ENCODE assay signal across 11 mouse cellular contexts in genomic region chr6:137437902-137438580, GRCm38 (mm10).
DNase-seq lines count a peak whose midpoint lies in the region; ATAC-seq and TF ChIP-seq lines count a peak whose summit lies in the region.
"Had no signal": no experiment of that assay in that cellular context is flagged by ENCODE, and none has a peak within 500 bp of the region (broad histone marks: within the 10 kb centered on the region; RNA-seq: fewer than 3 reads in every experiment).

No protein-coding gene starts in this region.

- H3K4me2 ChIP-seq in hindbrain, embryonic 13.5 days = 0 out of 2 replicates have a peak overlapping the region, but pooled peaks have one; percentile 3
- no peak overlapping the region for H3K4me2 ChIP-seq in neural tube, embryonic 15.5 days
- H3K4me2 ChIP-seq: limb, embryonic 12.5 days had no signal

- H3K27me3 ChIP-seq in hindbrain, embryonic 13.5 days = peaks cover 24% of the 10 kb centered on the region
- H3K27me3 ChIP-seq in neural tube, embryonic 15.5 days (replicated peaks) = 0 out of 2 replicates have a peak, but pooled peaks cover 12% of the 10 kb centered on the region
- H3K27me3 ChIP-seq: limb, embryonic 12.5 days had no signal

- H3K9me3 ChIP-seq in hindbrain, embryonic 13.5 days = no peaks in the 10 kb centered on the region
- H3K9me3 ChIP-seq in neural tube, embryonic 15.5 days (replicated peaks) = no peaks in the 10 kb centered on the region
- H3K9me3 ChIP-seq: limb, embryonic 12.5 days had no signal

- no peak for TF ChIP-seq CTCF in layer of hippocampus, adult 2 months (conservative IDR thresholded peaks at IDR 0.05)

- peak overlapping the region; percentile 1; the same call in 1 of the 2 replicates for H3K27ac ChIP-seq in layer of hippocampus, adult 2 months
- 0 out of 2 replicates have a peak overlapping the region, but pooled peaks have one; percentile 18 for H3K27ac ChIP-seq in hindbrain, embryonic 13.5 days
- H3K27ac ChIP-seq in neural tube, embryonic 15.5 days (replicated peaks) = 0 out of 2 replicates have a peak overlapping the region, but pooled peaks have one; percentile 39
- H3K27ac ChIP-seq: limb, embryonic 12.5 days; macrophage had no signal

- WGBS in hindbrain, embryonic 13.5 days = 14% methylated on average over 16 of the region's 16 CpGs
- WGBS in neural tube, embryonic 15.5 days = 17% methylated on average over 16 of the region's 16 CpGs

- intact Hi-C loops in gastrocnemius, postnatal 14 days (cut with DNase I; ENCODE audit: low total_unique reads) = no loop called here

- H3K4me1 ChIP-seq in hindbrain, embryonic 13.5 days (replicated peaks) = peaks cover 32% of the 10 kb centered on the region
- H3K4me1 ChIP-seq in neural tube, embryonic 15.5 days = peaks cover 12% of the 10 kb centered on the region; the same call in 1 of the 2 replicates

- ATAC-seq in hindbrain, embryonic 13.5 days (ENCODE audit: low FRiP score) = peak; percentile 83
- ATAC-seq in neural tube, embryonic 15.5 days (ENCODE audit: low FRiP score) = peak; percentile 80
- no peak for ATAC-seq in CD4-positive, CD25-positive, alpha-beta regulatory T cell, adult 4 months

- peaks cover 7% of the 10 kb centered on the region for H3K36me3 ChIP-seq in hindbrain, embryonic 13.5 days
- H3K36me3 ChIP-seq in neural tube, embryonic 15.5 days = peaks cover 10% of the 10 kb centered on the region
- H3K36me3 ChIP-seq: limb, embryonic 12.5 days had no signal

- DNase-seq in layer of hippocampus, adult 2 months (ENCODE audit: low spot score in 2 of 2) = peak; percentile 12 to 30
- no peak for DNase-seq in layer of hippocampus, postnatal 25 days (ENCODE audit: extremely low spot score in 1 of 2, low spot score in 1 of 2)
- peak; percentile 43 to 56 for DNase-seq in kidney, postnatal 4 days
- DNase-seq in gastrocnemius, postnatal 14 days = no peak
- no peak for DNase-seq in right cerebral cortex, adult 18-20 months
- DNase-seq: heart, postnatal 36 days had no signal

- no peak overlapping the region for H3K4me3 ChIP-seq in layer of hippocampus, adult 2 months
- H3K4me3 ChIP-seq in hindbrain, embryonic 13.5 days = no peak overlapping the region
- H3K4me3 ChIP-seq in neural tube, embryonic 15.5 days (replicated peaks) = no peak overlapping the region
- H3K4me3 ChIP-seq: limb, embryonic 12.5 days had no signal

- no peak overlapping the region for H3K9ac ChIP-seq in hindbrain, embryonic 13.5 days
- no peak overlapping the region for H3K9ac ChIP-seq in neural tube, embryonic 15.5 days (replicated peaks)
- H3K9ac ChIP-seq: limb, embryonic 12.5 days had no signal

Comparison
In these comparisons a context has a peak if more than half of its experiments do, and no peak if none do; other contexts are left out.
1. DNase-seq: peak in layer of hippocampus, adult 2 months (2 of 2) and kidney, postnatal 4 days (2 of 2); none in layer of hippocampus, postnatal 25 days (0 of 2), gastrocnemius, postnatal 14 days (single experiment) and right cerebral cortex, adult 18-20 months (single experiment).
2. Peak in every context shown above with its lines, with median percentiles within 50 percentile points of each other: H3K27ac ChIP-seq.